Mouse (Mus musculus) erythroblast, embryonic 14.5 days (primary cell): ENCODE results near the gene Tinf2. TPM values are rescaled to one million over a fixed set of nuclear protein-coding genes. Genes with fewer than 3 reads are reported as not detected.

Source experiments
- H3K27me3 ChIP-seq: 2 replicates; pipeline ENCODE4 v1.6.1; 2012; ENCODE audit warnings: inconsistent platforms; ENCODE audit not compliant: control insufficient read depth
- H3K36me3 ChIP-seq: 2 replicates; pipeline ENCODE4 v1.6.1; 2012; ENCODE audit warnings: mild to moderate bottlenecking, inconsistent platforms; ENCODE audit not compliant: control insufficient read depth
- H3K4me1 ChIP-seq: 2 replicates; pipeline ENCODE4 v1.6.1; 2012; ENCODE audit warnings: inconsistent platforms; ENCODE audit not compliant: control insufficient read depth
- H3K4me3 ChIP-seq: replicated peaks from 2 replicates; pipeline ENCODE3; 2012; ENCODE audit warnings: moderate library complexity, mild to moderate bottlenecking, inconsistent platforms
- H3K9me3 ChIP-seq: 2 replicates; pipeline ENCODE4 v1.6.1; 2012; ENCODE audit warnings: low read length, inconsistent platforms, mixed read lengths; ENCODE audit not compliant: control insufficient read depth
- GATA1 ChIP-seq: IDR thresholded peaks from 2 replicates; pipeline ENCODE4 v1.6.1; 2012; ENCODE audit warnings: low read length, inconsistent platforms, mixed read lengths
- TAL1 ChIP-seq: IDR thresholded peaks from 3 replicates; pipeline ENCODE4 v1.6.1; 2012; ENCODE audit warnings: low read length, inconsistent platforms, mixed read lengths
- polyA plus RNA-seq: library from polyadenylated mRNA; stranded (reverse); fragments of >175 nt; gene quantifications from 2 replicates; pipeline ENCODE4 v1.2.3, GENCODE M21; 2012

Tinf2 gene
- polyA plus RNA-seq, 1 experiment: 3.6 TPM

- no peaks in the 10 kb centered on the region for H3K27me3 ChIP-seq
- H3K9me3 ChIP-seq: no peaks in the 10 kb centered on the region
- TF ChIP-seq TAL1 (no peak), GATA1 (no peak)
- H3K4me1 ChIP-seq: peaks cover 29% of the 10 kb centered on the region
- peaks cover 100% of the 10 kb centered on the region for H3K36me3 ChIP-seq
- H3K4me3 ChIP-seq: no peak overlapping the region
Observed at GRCm38 (mm10) chr14:55629312-55629711, 52.3 kb downstream of the Tinf2 start.

GRCm38 (mm10) chr14:55628077-55628827, 53.4 kb downstream of the Tinf2 start:
- TF ChIP-seq TAL1 (no peak), GATA1 (no peak)
- H3K4me3 ChIP-seq: no peak overlapping the region
- no peaks in the 10 kb centered on the region for H3K9me3 ChIP-seq
- peaks cover 26% of the 10 kb centered on the region for H3K4me1 ChIP-seq
- no peaks in the 10 kb centered on the region for H3K27me3 ChIP-seq
- peaks cover 94% of the 10 kb centered on the region for H3K36me3 ChIP-seq

Other genes with a start within 250 kb of the Tinf2 start
- 9.0 and 11.6 TPM in 2 replicates for gene Dhrs4, start 203.1 kb downstream of the Tinf2 start, polyA plus RNA-seq
- gene Carmil3, start 191.2 kb downstream of the Tinf2 start, polyA plus RNA-seq: 0.03 TPM in 1 of 2 replicates, not detected in the other
- gene Cpne6, start 171.4 kb downstream of the Tinf2 start, polyA plus RNA-seq: not detected in 2 replicates
- gene Nrl, start 156.8 kb downstream of the Tinf2 start, polyA plus RNA-seq: 0.01 TPM in 1 of 2 replicates, not detected in the other
- 6.1 and 9.3 TPM in 2 replicates for gene Pck2, start 141.6 kb downstream of the Tinf2 start, polyA plus RNA-seq
- 3.5 and 4.3 TPM in 2 replicates for gene Dcaf11, start 121.8 kb downstream of the Tinf2 start, polyA plus RNA-seq
- not detected in 2 replicates for gene A730061H03Rik, start 121.4 kb downstream of the Tinf2 start, polyA plus RNA-seq
- not detected in 2 replicates for gene Fitm1, start 106.2 kb downstream of the Tinf2 start, polyA plus RNA-seq
- gene Psme1, start 103.7 kb downstream of the Tinf2 start, polyA plus RNA-seq: 3.2 and 4.3 TPM in 2 replicates
- 3.5 and 3.8 TPM in 2 replicates for gene Emc9, start 96.5 kb downstream of the Tinf2 start, polyA plus RNA-seq
- 4.4 and 7.0 TPM in 2 replicates for gene Psme2, start 90.7 kb downstream of the Tinf2 start, polyA plus RNA-seq
- gene Rnf31, start 90.1 kb downstream of the Tinf2 start, polyA plus RNA-seq: 0.86 and 1.1 TPM in 2 replicates
- gene Irf9, start 78.2 kb downstream of the Tinf2 start, polyA plus RNA-seq: 3.3 and 4.8 TPM in 2 replicates
- 0.14 and 0.15 TPM in 2 replicates for gene Rec8, start 63.8 kb downstream of the Tinf2 start, polyA plus RNA-seq
- gene Ipo4, start 45.9 kb downstream of the Tinf2 start, polyA plus RNA-seq: 2.2 and 2.9 TPM in 2 replicates
- 0.01 and 0.44 TPM in 2 replicates for gene Gm49378, start 43.9 kb downstream of the Tinf2 start, polyA plus RNA-seq
- 1.1 and 1.7 TPM in 2 replicates for gene Tm9sf1, start 38.0 kb downstream of the Tinf2 start, polyA plus RNA-seq
- gene Tssk4, start 31.6 kb downstream of the Tinf2 start, polyA plus RNA-seq: 0.05 TPM in 1 of 2 replicates, not detected in the other
- gene Mdp1, start 21.3 kb downstream of the Tinf2 start, polyA plus RNA-seq: 1.0 and 1.4 TPM in 2 replicates
- 1.9 and 2.5 TPM in 2 replicates for gene Gmpr2, start 9.9 kb downstream of the Tinf2 start, polyA plus RNA-seq
- gene Nedd8, start 9.7 kb downstream of the Tinf2 start, polyA plus RNA-seq: 6.8 and 9.0 TPM in 2 replicates
- 0.03 and 0.05 TPM in 2 replicates for gene Tgm1, start 32.1 kb upstream of the Tinf2 start, polyA plus RNA-seq
- gene Rabggta, start 40.4 kb upstream of the Tinf2 start, polyA plus RNA-seq: 0.28 and 0.46 TPM in 2 replicates
- 0.64 TPM in 1 of 2 replicates, not detected in the other for gene Dhrs1, start 63.9 kb upstream of the Tinf2 start, polyA plus RNA-seq
- gene Nop9, start 63.9 kb upstream of the Tinf2 start, polyA plus RNA-seq: 1.1 and 1.5 TPM in 2 replicates
- 0.08 and 0.22 TPM in 2 replicates for gene Cideb, start 76.6 kb upstream of the Tinf2 start, polyA plus RNA-seq
- not detected in 2 replicates for gene Ltb4r2, start 79.6 kb upstream of the Tinf2 start, polyA plus RNA-seq
- 0.08 and 0.13 TPM in 2 replicates for gene Ltb4r1, start 84.1 kb upstream of the Tinf2 start, polyA plus RNA-seq
- gene Adcy4, start 102.3 kb upstream of the Tinf2 start, polyA plus RNA-seq: 0.02 TPM in 1 of 2 replicates, not detected in the other
- gene Ripk3, start 107.0 kb upstream of the Tinf2 start, polyA plus RNA-seq: 0.47 and 0.58 TPM in 2 replicates
- not detected in 2 replicates for gene Nfatc4, start 141.3 kb upstream of the Tinf2 start, polyA plus RNA-seq
- 0.01 and 0.02 TPM in 2 replicates for gene Nynrin, start 172.2 kb upstream of the Tinf2 start, polyA plus RNA-seq
- gene Cbln3, start 202.6 kb upstream of the Tinf2 start, polyA plus RNA-seq: 0.01 TPM in 1 of 2 replicates, not detected in the other
- 1.3 and 1.9 TPM in 2 replicates for gene Khnyn, start 203.1 kb upstream of the Tinf2 start, polyA plus RNA-seq
- gene Sdr39u1, start 218.5 kb upstream of the Tinf2 start, polyA plus RNA-seq: 0.18 and 0.20 TPM in 2 replicates